Mouse (Mus musculus) lung, adult 18-20 months (tissue): ENCODE measurements around the gene Mrpl28.
A peak's percentile ranks its signal among the peaks of the same experiment; 100 is the strongest.
"Not testable (repeated sequence)": the region's sequence is repeated elsewhere in the genome, so short reads cannot be mapped to it uniquely, and the experiment has no call there.

ENCODE experiments used
- DNase-seq, 2 experiments: peaks; one replicate each; pipeline ENCODE4 v3.0.0; 2022; ENCODE audit warnings: mixed read lengths in 2 of 2

Gene Mrpl28

DNA sequence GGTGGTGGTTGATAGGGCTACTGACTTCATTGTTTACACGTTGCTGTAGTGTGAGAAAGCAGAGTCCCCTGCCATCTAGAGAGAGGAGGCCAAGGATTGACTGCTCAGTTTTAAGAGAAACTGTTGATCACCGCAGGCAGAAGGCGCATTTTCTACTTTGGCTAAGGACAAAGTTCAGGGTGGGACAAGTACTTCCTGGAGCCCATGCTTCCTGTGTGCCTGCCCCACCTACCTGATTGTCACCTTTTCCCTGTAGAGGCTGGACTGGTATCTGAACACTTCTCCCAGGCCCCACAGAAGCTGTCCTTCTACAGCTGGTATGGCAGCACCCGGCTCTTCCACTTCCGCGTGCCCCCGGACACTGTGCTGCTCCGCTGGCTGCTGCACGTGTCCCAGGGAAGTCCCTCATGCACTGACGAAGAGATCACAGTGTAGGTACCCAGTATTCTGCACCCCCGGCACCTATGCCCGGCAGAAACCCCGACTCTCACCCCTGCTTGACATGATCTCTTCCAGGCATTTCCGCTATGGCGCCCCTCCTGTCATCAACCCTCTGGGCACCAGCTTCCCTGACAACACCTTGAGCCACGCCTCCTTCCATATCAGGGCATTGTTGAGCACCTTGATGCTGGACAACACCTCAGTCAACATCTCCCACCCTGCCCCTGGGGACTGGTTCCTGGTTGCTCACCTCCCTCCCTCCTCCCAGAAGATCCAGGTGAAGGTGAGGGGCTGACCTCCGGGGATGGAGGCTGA, 6.6 kb upstream of the Mrpl28 start:
- DNase-seq: no peak

DNA sequence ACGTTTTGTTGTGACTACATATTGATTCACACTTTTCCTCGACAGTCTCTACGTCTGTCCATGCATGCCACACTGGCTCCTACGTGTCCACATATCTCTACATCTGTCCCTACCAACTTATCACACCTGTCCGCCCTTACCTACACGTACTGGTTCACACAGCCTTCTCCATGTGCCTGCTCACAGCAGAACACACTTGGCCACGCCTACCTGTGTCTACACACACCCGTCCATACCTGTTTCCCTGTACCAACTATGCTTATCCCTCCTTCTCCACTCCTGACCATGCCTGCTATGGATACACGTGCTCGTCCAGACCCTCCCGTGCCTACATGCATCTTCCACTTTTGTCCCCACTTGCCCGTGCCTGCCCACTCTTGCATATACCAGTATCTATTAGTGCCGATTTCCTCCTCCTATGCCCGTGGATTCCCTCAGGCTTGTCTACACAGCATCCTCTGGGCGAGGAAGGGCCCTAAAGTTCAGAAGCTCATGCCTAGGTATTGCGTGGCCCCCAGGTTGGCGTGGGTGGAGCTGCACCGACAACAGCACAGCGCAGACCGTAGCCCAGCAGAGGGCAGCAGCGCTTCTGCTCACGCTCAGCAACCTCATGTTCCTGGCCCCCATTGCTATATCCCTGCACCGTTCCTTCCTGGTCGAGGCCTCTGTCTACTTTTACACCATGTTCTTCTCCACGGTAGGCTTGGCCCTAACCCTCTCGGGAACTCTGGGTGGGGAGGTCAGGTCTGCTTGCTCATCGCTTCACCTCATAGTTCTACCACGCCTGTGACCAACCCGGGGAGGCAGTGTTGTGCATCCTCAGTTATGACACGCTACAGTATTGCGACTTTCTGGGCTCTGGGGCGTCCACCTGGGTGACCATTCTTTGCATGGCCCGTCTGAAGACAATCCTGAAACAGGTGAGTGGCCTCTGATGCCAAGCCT, 3.3 kb upstream of the Mrpl28 start:
- DNase-seq: peak; percentile 34 to 46

DNA sequence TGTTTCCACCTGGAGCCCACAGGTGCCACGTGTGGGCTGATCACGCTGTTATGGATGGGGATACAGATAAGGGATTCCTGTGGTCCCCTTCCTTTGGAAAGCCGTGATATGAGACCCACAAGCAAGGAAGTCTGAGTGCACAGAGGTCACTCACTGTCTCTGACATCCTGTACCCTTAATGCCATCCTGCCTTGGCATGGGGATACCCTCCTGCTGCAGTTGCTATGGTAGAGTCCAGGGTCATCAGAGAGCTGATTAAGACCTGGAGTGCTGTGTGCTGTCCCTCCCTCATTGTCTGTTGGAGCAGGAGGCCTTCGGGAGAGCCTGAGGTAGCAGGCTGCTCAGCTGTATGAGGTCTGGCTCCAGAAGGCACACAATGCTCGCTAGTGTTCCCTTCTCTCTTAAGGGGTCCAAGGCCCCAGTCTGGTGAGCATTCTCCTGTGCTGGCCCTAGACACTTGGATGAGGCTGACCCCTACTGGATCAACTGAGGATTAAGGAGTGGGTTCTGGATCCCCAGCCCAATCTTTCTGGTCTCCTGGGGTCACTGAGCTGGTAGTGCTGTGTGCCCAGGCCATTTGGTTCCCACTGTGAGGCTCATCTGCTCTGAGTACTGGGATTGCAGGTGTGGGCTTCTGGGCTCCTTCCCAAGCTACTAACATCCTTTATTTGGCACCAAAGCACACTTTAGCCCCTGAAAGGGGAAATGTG, 714 bp upstream of the Mrpl28 start:
- DNase-seq: no peak

DNA sequence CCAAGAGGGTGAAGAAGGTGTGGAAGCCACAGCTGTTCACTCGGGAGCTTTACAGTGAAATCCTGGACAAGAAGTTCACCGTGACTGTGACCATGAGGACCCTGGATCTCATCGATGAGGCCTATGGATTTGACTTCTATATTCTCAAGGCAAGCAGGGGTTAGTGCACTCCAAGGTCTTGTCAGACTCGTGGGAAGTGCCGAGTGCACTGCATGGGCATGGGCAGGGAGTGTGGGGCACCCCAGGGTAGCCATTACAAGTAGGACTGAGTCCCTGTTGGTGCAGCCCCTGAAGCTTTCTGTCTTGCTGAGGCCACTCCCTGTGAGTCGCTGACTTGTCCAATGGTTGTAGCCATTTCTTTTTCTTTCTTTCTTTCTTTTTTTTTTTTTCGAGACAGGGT, 1.3 kb downstream of the Mrpl28 start:
- no peak for DNase-seq

DNA sequence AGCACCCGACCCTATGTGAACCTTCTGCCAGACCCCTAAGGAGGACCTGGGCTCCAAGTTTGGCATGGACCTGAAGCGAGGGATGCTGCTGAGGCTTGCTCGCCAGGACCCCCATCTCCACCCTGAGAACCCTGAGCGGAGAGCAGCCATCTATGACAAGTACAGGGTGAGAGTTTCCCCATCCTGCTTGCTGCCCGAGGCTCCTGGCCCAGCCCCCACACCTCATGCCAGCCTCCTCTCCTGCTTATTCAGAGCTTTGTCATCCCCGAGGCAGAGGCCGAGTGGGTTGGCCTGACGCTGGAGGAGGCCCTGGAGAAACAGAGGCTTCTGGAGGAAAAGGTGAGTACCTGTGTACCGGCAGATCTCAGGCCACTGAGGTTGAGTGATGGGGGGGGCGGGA, 1.9 kb downstream of the Mrpl28 start:
- DNase-seq: no peak

DNA sequence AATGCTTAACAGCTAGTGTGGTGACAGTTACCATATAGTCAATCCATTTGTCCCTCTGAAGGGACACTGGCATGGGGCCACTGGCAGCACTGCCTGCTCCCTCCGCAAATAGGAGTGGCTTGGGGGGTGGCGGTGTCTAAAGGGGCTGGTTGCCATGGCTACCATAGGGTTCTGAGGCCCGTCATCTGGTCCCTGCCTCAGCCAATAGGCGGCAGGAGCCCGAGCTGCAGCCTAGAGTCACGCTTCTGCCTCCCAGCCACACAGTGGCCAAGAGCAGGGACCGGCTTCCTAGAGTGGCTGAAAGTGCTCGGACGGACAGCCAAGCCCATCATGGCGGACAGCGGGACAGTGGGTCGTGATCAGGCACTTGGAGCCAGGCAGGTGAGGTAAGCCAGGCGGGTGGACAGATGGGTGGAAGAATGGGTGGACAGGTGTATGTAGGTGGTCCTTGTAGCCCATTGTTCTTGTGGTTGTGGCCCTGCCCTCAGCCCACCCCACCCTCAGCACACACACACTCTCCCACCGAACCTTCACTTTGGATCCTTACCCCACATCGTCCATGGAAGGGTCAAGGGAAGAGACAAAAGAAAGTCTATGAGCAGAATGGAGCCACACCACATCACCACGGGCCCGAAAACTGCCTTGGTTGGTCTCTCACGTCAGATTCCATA, 7.9 kb downstream of the Mrpl28 start:
- no peak for DNase-seq

DNA sequence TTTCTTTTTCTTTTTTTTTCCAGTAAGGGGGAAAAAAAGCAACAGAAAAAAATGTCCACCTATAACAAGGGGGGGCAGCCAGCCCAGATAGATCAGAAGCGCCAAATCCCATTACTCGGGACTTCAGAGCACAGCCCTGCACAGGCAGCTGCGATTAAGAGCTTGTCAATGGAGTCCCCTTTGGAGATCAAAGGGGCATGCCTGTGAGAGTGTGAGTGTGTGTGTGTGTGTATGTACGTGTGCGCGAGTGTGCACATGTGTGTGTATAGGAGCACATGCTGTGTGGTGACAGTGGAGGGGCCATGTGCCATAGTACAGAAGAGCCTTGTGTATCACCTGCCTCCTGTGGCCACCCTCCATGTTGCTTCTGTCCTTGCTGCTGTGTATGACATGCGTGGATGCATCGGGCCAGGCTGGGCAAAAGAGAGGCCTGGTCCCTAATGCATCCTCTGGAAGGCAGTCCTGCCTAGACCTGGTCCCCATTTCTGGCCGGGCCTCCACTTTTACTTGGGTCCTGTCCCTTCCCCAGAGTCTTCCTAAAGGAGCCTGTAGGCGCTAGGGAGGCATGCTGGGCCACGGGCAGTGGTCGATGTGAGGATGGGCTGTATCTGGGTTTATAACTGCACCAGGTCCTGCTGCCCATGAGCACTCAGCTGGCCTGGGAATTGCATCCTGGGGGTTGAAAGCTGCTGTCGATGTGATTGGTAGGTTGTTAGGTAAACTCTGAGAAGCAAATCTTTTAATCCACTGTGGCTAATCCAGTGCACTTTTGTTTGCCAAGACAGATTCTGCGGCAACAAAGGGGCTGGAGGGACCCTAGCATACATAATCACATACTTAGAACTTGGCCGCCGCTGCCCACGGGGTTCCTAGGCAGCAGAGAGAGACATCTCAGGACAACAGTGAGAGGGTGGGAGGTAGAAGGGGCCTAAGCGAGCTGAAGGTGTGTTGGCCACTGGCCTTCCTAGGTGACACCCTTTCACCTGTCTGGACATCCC, 8.9 kb downstream of the Mrpl28 start:
- DNase-seq: no peak

DNA sequence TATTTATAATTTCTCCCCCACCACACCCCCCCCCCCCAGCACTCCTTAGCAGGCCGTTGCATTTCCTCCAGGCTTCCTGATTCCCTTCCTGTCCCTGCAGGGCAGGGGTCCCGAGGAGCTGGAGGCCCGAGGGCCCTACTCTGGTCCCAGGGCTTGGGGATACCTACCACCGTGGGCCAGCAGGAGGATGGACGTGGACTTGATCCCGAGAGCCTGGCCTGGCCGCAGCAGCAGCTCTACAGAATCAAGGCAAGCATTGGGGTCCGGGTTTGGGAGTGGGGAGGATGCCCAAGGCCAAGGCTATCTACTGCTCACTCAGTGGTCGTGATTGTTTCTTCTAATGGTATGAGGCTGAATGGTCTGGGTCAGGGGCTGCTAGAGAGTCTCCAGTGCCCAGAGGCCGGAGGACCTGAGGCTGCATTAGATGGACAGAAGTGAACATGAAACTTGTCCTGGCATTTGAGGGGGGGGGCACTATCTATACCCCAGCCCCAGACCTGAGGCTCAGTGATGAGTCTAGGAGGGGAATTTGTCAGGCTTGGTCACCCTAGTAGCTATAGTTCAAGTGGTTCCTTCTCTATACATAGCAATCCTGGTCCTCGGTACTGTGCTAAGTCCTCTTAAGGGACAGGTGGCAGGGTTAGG, 13.9 kb downstream of the Mrpl28 start:
- no peak for DNase-seq

DNA sequence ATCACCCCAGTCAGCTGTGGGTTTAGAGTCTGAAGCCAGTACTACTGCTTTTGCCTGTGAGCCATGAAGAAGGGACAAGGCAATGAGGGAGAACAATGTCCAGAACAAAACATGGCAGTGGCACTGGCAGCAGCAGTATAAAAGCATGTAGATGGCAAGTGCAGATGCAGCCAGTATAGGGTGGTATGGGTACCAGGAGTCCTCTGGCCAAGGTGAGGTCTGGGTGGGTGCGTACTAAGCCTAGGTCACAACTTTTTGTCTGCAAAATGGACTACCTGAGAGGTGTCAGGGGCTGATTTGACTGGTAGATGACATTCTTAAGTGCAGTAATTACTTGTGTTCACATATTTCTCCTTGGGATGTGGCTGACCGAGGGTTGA, 14.4 kb downstream of the Mrpl28 start:
- no peak for DNase-seq

DNA sequence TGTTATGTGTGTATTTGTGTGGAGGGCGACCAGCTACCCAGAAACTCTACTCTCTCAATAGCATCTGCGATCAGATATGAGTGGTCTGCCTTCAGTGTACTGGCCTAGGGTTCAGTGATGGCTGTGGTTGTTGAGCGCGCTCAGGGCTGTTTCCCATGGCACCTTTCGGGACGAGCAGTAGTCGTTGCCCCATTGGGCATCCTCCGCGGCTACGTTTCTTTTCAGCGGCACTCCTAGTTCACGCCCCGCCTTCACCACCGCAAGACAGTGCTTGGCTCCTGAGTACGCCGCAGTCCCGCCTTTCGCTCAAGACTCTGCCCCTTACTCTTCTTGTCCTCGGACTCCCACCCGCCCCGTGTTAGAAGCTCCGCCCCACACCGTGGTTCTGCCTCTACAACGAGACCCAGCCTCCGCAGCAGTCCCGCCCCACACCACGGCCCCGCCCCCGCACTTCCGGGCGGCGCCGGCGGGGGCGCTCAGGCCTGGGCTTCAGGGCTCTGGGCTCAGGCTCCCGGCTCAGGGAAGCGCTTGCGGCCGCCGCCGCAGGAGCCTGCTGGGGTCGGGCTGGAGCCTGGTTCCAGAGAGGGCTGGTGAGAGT, 15.0 kb downstream of the Mrpl28 start, which contains the start of gene Axin1:
TSS of gene Axin1 (plus strand) at position 450 of the 598 bp plus-strand sequence.
- peak; percentile 96 to 97 for DNase-seq

DNA sequence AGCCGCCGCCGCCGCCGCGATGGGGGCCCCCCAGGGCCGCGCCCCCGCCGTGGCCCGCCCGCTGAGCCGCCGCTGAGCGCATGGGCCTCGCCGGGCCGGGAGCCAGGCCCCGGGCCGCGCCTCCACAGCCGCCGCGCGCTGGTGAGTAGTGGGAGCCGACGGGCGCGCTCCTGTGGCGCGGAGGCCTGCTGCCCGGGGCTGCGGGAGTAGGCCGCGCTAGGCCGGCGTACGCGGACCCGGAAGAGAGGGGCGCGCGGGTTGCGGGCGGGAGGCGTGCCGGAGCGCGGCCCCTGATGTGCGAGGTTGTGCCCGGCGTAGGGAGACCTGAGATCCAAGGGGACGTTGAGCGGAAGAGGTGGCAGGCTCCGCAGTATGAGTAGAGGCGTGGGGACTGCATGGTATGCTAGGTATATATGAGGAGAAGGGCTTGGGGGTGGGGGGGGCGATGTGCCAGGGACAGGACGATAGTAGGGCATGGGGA, 15.6 kb downstream of the Mrpl28 start:
- DNase-seq: peak in 1 of 2 experiments; percentile 46

DNA sequence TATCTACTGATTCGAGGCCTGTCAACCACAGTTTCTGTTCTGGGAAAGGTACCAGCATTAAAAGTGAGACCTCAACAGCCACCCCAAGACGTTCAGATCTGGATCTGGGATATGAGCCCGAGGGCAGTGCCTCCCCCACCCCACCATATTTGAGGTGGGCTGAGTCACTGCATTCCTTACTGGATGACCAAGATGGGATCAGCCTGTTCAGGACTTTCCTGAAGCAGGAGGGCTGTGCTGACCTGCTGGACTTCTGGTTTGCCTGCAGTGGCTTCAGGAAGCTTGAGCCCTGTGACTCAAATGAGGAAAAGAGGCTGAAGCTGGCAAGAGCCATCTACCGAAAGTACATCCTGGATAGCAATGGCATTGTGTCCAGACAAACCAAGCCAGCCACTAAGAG, 19.5 kb downstream of the Mrpl28 start:
- DNase-seq: no peak

DNA sequence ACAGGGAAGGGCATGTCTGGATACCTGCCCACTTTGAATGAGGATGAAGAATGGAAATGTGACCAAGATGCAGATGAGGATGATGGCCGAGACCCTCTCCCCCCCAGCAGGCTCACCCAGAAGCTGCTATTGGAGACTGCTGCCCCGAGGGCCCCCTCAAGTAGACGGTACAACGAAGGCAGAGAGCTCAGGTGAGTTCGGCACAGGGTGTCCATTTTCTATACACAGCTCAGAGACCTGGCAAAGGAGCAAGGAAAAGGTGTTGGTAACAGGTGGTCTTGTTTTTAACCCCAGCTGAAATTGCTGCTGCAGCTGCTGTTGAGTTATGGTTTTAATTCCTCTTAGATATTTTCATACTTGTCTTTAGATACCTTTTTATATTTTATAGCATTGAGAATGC, 20.1 kb downstream of the Mrpl28 start:
- DNase-seq: no peak

DNA sequence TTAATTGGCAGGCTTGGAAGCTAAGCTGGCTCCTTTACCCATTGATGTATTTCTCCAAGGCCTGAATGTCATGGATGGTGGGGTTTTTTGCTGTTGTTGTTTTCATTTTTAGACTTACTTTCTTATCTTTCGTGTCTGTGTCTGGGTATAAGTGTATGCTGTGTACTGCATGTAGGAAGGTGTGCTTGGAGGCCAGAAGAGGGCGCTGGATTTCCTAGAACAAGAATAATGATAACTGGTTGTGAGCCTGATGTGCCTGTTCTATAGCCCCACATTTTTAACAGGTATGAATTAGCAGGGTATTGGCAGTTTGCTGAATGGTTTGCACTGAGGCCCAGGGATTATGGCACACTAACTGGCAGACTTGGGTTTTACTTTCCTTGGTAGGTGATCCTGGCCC, 25.8 kb downstream of the Mrpl28 start:
- DNase-seq: no peak

DNA sequence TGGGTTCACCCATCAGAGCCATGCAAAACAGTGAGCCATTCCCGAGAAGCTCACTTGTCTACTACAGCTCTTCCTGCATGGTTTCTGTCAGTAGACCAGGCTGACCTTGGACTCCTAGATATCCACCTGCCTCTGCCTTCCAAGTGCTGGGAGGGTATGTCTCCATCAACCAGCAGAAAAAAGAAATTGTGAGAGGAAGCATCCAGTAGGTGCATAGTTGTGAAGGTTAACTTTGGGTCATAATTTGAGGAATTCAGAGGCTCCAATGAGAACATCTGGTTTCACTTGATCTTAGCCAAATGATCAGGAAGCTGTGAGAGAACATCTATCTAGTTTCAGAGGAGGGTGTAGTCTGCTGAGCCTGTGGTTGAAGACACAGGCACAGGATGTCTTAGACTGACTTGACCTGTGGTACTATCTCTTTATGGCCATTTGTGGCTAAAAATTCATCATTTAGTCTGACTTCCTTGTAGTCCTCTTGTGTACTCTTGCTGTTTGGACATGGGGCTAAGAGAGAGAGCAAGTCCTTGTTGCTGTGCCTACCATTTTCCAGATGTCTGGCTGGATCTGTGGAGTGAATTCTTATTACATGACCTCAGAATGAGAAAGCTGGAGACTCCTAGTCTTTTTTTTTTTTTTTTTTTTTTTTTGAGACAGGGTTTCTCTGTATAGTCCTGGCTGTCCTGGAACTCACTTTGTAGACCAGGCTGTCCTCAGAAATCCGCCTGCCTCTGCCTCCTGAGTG, 28.8 kb downstream of the Mrpl28 start:
- no peak for DNase-seq

DNA sequence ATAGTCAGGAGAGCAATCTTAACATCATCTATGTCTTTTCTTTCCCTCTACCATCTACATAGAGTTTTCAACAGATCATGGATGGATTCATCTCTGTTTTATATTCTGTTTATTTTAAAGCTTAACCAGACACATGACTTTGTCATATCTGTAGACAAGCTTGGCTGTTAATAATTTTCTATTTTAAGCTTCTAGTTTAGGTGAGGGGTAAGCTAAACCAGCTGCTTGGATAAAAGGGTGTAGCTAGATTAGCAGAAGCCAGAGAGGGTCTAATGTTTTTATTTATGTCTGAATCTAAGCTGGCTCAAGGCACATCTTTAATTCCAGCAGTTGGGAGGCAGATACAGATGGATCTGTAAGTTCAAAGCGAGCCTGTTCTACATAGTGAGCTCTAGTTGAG, 39.4 kb downstream of the Mrpl28 start:
- DNase-seq: no peak

DNA sequence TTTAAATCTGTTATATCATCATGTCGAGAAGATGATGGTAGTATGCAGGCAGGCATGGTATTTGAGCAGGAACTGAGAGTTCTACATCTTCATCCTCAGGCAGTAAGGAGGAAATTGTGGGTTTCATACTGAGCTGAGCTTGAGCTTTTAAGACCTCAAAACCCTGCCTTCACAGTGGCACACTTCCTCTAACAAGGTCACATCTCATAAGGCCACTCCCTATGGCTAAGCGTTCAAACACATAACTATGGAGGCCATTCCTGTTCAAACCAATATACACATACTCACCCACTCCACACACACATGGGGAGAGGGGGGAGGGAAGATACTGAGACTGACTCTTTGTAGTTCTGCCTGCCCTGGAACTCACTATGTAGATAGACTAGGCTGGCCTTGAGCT, 44.7 kb downstream of the Mrpl28 start:
- peak; percentile 8 to 17 for DNase-seq

DNA sequence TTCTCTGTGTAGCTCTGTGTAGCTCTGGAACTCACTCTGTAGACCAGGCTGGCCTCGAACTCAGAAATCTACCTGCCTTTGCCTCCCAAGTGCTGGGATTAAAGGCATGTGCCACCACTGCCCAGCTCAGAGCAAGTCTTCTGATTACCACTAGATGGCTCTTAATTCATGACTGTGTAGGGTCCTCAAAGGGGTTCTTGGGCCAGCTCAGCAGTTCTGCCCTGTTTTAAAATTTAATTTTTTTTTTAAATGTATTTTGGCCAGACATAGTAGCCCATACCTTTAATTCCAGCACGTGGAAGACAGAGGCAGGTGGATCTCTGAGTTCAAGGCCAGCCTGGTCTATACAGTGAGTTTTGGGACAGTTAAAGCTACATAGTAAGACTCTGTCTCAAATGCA, 51.9 kb downstream of the Mrpl28 start:
- DNase-seq: not testable (repeated sequence)
